Mouse (Mus musculus) gastrocnemius, adult 2 months (tissue): ENCODE measurements around the gene Bach2. TPM values are rescaled to one million over a fixed set of nuclear protein-coding genes. Genes with fewer than 3 reads are reported as not detected.

Source experiments
- DNase-seq: peaks from one replicate; pipeline ENCODE4 v3.0.0; 2022
- H3K27ac ChIP-seq: fragments of 200-600 bp; 2 replicates; pipeline ENCODE4 v1.8.1; 2022; ENCODE audit warnings: mild to moderate bottlenecking
- H3K4me3 ChIP-seq: fragments of 200-600 bp; 2 replicates; pipeline ENCODE4 v1.8.1; 2022; ENCODE audit warnings: mild to moderate bottlenecking, moderate library complexity
- CTCF ChIP-seq: fragments of 200-600 bp; IDR thresholded peaks from 2 replicates; pipeline ENCODE4 v1.8.1; 2022; ENCODE audit warnings: antibody characterized with exemption, mild to moderate bottlenecking, moderate library complexity
- intact Hi-C: fragments of 180-260 bp; cut with DNase I; formaldehyde crosslinking; loops from one replicate; pipeline ENCODE4 v1.15.1; 2025
- total RNA-seq, 2 experiments: library from RNA; stranded (reverse); gene quantifications; 2 replicates each; pipeline ENCODE4 v1.2.3; 2021

The Bach2 gene
- total RNA-seq, 2 experiments from 2014 or later: 2.3 to 4.3 TPM

GRCm38 (mm10) chr4:32538088-32538487 is 299.5 kb downstream of the Bach2 start:
- peak; percentile 86 for TF ChIP-seq CTCF
- DNase-seq: peak; percentile 78
- peak overlapping the region; percentile 68 for H3K27ac ChIP-seq
- intact Hi-C loops: loop anchor here (1.0 to 5.0 kb wide), 6 partner anchors 151 to 483 kb away; no protein-coding TSS in a partner anchor
- H3K4me3 ChIP-seq: no peak overlapping the region

- Histone ChIP-seq H3K4me3 (no peak overlapping the region), H3K27ac (no peak overlapping the region)
- no peak for DNase-seq
- intact Hi-C loops: loop anchor here (1.0 to 5.0 kb wide), 6 partner anchors 151 to 484 kb away; no protein-coding TSS in a partner anchor
- TF ChIP-seq CTCF: no peak
Observed at GRCm38 (mm10) chr4:32538488-32538887, 299.9 kb downstream of the Bach2 start.

- H3K4me3 ChIP-seq: no peak overlapping the region
- no peak for DNase-seq
- no peak overlapping the region for H3K27ac ChIP-seq
- no peak for TF ChIP-seq CTCF
- intact Hi-C loops: loop anchor here (1.0 to 5.0 kb wide), 6 partner anchors 152 to 484 kb away; no protein-coding TSS in a partner anchor
Observed at GRCm38 (mm10) chr4:32538987-32539386, 300.4 kb downstream of the Bach2 start.

DNA sequence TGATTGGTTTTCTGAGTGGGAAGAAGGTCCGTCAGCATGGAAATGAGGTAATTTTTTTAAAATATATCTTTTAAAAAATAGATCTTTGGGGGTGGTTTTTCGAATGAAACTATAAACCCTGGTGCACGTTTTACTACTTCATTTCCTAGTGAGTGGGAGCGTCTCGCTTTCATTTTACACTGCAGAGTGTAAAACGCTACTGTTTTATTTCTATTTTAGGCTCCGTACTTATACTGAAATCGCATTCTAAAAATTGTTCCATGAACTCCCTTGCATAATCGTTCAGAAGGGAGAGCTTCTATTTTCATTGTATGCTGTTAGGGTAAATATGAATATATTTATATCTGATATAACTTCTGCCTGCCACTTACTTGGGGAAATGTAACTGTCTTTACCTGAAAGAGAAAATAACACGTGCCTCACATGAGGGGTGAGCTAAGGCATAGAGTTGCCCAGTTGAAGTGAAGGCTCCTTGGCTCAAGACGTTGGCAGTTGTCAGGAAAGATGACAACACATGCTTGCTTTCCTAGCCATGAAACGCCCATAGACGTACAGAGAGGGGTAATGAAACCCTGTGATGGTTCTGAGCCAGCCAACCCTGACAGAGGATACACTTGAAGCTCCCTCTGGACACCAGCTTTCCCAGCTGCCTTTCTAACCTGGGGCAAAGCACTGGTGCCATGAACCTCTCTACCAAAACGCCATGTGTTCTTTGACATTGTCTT is 306.4 kb downstream of the Bach2 start:
- no peak for DNase-seq
- Histone ChIP-seq H3K27ac (peak overlapping the region; percentile 48; the same call in 1 of the 2 replicates), H3K4me3 (no peak overlapping the region; the same call in 1 of the 2 replicates)
- intact Hi-C loops: no loop called here
- no peak for TF ChIP-seq CTCF

- no peak for TF ChIP-seq CTCF
- intact Hi-C loops: no loop called here
- Histone ChIP-seq H3K4me3 (no peak overlapping the region), H3K27ac (peak overlapping the region; percentile 46; the same call in 1 of the 2 replicates)
- no peak for DNase-seq
Observed at GRCm38 (mm10) chr4:32545548-32545947, 306.9 kb downstream of the Bach2 start.

DNA sequence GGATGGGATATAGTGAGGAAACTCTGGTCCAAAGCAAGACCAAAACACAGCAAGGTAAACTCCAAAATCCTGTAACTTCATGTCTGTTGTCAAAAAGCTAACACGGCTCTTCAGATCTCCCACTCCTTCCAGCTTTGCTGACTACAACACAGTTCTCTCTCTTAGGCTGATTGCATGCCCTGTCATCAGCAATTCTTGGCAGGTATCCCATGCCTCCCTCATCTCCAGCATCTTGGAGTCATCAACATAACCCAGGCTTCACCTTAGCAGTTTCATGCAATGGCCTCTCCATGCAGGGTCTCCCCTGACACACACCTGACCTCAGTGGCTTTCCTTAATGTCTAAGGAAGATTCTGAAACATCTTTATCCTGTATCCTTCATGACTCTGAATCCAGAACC is 310.5 kb downstream of the Bach2 start:
- no peak for DNase-seq
- intact Hi-C loops: no loop called here
- Histone ChIP-seq H3K4me3 (no peak overlapping the region), H3K27ac (no peak overlapping the region)
- TF ChIP-seq CTCF: no peak

DNA sequence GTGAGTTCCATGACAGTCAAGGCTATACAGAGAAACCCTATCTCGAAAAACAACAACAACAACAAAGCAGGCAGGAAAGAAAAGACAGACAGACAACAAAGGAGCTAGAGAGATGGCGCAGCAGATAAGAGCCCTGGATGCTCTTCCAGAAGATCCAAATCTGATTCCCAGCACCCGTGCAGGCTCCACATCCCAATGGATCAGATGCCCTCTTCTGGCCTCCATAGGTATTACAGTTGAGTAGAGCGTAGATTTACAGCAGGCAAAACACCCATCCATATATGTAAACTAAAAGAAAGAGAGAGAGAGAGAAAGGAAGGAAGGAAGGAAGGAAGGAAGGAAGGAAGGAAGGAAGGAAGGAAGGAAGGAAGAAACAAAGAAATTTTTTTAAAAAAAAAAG is 312.7 kb downstream of the Bach2 start:
- H3K27ac ChIP-seq: no peak overlapping the region
- TF ChIP-seq CTCF: peak; percentile 67
- no peak for DNase-seq
- intact Hi-C loops: loop anchor here (5.0 kb wide), 1 partner anchor 494 kb away; no protein-coding TSS in a partner anchor
- H3K4me3 ChIP-seq: no peak overlapping the region

GRCm38 (mm10) chr4:32555506-32555905 is 316.9 kb downstream of the Bach2 start:
- Histone ChIP-seq H3K4me3 (no peak overlapping the region), H3K27ac (no peak overlapping the region)
- intact Hi-C loops: no loop called here
- DNase-seq: no peak
- TF ChIP-seq CTCF: no peak

GRCm38 (mm10) chr4:32560246-32560645 is 321.6 kb downstream of the Bach2 start:
- Histone ChIP-seq H3K4me3 (no peak overlapping the region), H3K27ac (no peak overlapping the region)
- no peak for DNase-seq
- intact Hi-C loops: no loop called here
- no peak for TF ChIP-seq CTCF

GRCm38 (mm10) chr4:32560724-32561554 is 322.3 kb downstream of the Bach2 start:
- no peak for DNase-seq
- no peak for TF ChIP-seq CTCF
- intact Hi-C loops: no loop called here
- Histone ChIP-seq H3K27ac (no peak overlapping the region), H3K4me3 (no peak overlapping the region)

- Histone ChIP-seq H3K27ac (no peak overlapping the region), H3K4me3 (no peak overlapping the region)
- peak; percentile 43 for DNase-seq
- TF ChIP-seq CTCF: peak; percentile 38
- intact Hi-C loops: no loop called here
Observed at GRCm38 (mm10) chr4:32561555-32562095, 323.0 kb downstream of the Bach2 start.

- no peak for DNase-seq
- Histone ChIP-seq H3K4me3 (no peak overlapping the region), H3K27ac (no peak overlapping the region)
- no peak for TF ChIP-seq CTCF
- intact Hi-C loops: no loop called here
Observed at GRCm38 (mm10) chr4:32562319-32563115, 323.9 kb downstream of the Bach2 start.
